Mouse (Mus musculus) olfactory bulb, adult 2 months (tissue): ENCODE results near the gene Pop5.

ENCODE experiments used
- CTCF ChIP-seq: fragments of 200-500 bp; IDR thresholded peaks from 2 replicates; pipeline ENCODE4 v1.5.1; 2012; ENCODE audit warnings: low read depth, mild to moderate bottlenecking, low read length, moderate library complexity; ENCODE audit not compliant: insufficient read depth
- POLR2A ChIP-seq: fragments of 200-500 bp; IDR thresholded peaks from 2 replicates; pipeline ENCODE4 v1.6.1; 2012; ENCODE audit warnings: mild to moderate bottlenecking, low read depth, low read length, moderate library complexity; ENCODE audit not compliant: insufficient read depth

DNA sequence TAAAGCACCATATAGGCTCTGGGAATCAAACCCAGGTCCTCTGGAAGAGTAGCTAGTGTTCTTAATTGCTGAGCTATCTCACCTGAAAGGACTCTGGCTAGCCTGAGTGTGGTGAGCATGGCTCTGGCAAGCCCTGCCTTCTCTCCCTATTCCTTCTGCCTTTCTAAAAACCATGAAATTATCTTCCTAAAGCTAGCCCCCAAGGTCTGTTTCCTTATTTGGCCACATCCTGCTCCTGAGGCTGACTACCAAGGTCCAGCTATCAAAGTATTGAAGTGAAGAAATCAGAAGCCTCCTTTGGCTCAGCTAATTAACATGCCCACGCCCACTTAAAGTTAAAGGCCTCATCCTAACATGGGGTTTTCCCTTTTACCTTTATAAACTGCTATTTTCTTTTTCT, 39.1 kb downstream of the Pop5 start:
- no peak for TF ChIP-seq CTCF
- no peak for TF ChIP-seq POLR2A
